Mouse (Mus musculus): ENCODE measurements around the gene Dpp6. TPM values are rescaled to one million over a fixed set of nuclear protein-coding genes. Genes with fewer than 3 reads are reported as not detected.

Gene Dpp6
- total RNA-seq, 4 experiments from 2014 or later = 0.13 to 0.40 (median 0.24) TPM

DNA sequence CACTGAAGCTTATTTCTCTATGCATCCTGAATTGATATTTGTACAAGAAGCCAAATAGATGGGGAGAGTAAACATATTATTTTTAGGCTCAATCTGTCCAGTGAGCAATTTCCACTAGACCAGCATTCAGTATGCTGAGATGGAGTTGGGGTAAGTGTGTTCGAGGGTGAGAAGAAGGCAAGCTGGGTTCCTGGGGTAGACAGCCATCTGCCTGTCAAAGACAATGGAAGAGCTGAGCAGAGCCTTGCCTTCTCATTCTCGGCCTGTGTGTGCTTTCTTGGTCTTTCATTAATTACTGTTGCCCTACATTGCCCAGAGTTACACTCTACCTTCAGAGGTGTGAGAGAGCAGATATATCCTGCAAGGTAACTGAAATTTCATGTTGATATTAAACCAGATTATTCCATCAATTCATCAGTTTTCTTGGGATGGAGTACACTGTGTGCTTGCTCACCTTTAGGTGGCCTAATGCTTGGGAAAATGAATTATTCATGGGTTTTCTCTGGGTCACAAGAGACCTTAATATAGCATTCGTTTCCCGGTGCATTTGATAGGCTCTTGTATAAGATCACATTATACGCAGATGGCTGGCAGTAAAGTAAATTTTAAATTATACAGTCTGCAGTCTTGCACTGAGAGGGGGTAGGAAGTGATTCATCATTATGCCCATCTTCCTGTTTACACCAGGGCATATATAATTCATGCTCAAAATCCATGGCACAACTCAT lies 374.4 kb downstream of the Dpp6 start:
- no peak for DNase-seq (ENCODE audit: low spot score in 2 of 2)

GRCm38 (mm10) chr5:27194157-27194556 lies 377.2 kb downstream of the Dpp6 start:
- no peak for DNase-seq (ENCODE audit: low spot score in 2 of 2)

GRCm38 (mm10) chr5:27194975-27195374 lies 378.0 kb downstream of the Dpp6 start:
- no peak for DNase-seq (ENCODE audit: low spot score in 2 of 2)

- DNase-seq (ENCODE audit: low spot score in 2 of 2) = no peak
Observed at GRCm38 (mm10) chr5:27200581-27201341, 383.8 kb downstream of the Dpp6 start.

GRCm38 (mm10) chr5:27203131-27203530 lies 386.1 kb downstream of the Dpp6 start:
- DNase-seq (ENCODE audit: low spot score in 2 of 2) = no peak

DNA sequence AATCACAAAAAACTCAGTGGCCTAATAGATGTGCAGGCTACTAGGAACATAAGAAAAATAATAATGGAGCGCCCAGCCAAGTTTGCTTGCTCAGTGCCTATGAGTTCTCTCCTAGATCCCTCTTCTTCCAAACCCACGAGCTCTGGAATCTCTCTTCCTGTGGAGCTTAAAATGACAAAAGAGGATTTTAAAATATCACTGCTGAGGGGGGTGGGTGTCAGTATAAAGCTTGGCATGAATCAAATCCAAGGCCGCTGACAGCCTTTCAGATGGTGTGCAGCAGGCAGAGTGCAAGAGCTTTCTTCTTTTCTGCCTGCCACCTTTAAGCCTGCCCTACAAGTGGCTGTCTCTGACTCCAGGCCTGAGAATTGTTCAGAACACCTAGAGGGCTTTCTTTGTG lies 387.7 kb downstream of the Dpp6 start:
- DNase-seq (ENCODE audit: low spot score in 2 of 2) = no peak

DNA sequence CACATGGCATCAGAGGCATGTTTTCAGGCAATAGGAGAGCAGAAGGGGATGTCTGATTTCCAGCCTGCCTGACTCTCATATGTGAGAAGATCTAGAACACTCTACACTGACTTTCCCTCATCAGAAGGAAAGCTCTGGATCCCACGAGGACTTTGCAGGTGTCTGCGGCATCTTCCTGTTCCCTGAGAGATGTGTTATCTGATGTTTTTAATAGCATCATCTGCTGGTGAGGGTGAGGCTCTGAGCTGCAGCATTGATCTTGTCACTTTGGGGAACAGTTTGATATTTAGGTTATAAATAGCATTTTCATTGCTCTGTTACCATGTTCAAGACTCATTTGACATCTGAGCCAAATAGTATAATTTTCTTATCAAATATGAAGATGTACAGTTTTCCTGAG lies 388.8 kb downstream of the Dpp6 start:
- no peak for DNase-seq (ENCODE audit: low spot score in 2 of 2)

DNA sequence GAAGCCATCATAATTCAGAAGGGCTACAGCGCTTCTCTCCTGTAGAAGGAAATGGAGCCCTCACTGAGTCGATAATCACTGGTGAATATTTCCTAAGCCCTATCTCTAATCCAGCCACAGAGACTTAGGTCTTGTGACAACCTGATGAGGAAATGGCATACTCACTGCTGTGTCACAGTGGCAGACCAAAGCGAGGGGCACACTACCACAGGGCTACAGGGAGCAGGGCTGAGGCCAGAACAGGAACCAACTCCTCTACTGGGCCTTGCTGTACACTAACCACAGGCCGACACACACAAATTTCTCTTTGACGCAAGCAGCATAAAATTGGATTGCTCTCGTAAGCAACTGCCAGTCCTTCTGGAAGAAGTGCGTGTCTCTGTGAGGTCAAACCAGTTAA lies 389.2 kb downstream of the Dpp6 start:
- no peak for DNase-seq (ENCODE audit: low spot score in 2 of 2)

- no peak for DNase-seq (ENCODE audit: low spot score in 2 of 2)
Observed at GRCm38 (mm10) chr5:27220116-27220515, 403.1 kb downstream of the Dpp6 start.

DNA sequence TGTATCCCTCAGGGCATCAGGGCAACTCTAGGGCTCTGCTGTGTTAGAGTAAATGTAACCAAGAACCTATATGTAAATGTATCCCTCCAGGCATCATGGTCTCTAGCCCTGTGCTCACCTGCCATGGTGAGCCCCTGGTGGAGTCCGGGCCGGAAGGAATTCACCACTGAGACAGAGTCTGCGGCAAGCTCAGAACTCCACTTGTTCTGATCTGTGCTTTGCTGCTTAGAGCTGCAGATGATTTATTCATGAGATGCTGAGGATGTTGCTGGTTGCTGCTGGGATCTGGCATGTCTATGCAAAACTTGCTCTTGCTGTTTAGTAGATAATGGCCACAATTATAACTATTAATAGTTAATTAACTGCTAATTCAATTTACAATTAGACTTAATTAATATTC lies 425.1 kb downstream of the Dpp6 start:
- DNase-seq (ENCODE audit: low spot score in 2 of 2) = no peak

- no peak for DNase-seq (ENCODE audit: low spot score in 2 of 2)
Observed at GRCm38 (mm10) chr5:27243226-27243625, 426.2 kb downstream of the Dpp6 start.

DNA sequence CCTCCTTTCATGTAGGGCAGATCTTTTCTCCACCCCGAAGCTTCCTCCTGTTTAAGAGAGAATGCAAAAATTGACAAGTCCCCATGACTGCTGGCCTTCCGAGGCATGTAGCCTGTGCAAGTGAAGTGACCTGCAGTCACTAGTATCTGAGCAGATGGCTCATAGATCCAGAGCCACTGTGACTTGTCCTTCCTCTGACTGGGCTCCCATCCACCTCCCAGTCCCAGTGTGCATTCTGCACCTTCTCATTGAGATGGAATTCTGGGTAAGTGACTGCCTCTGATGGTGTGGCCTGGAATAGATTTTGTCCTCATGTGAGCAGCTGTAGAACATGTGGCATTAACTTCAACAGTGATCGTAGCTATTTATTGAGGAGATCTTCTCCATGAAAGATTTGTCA lies 430.8 kb downstream of the Dpp6 start:
- DNase-seq (ENCODE audit: low spot score in 2 of 2) = no peak

GRCm38 (mm10) chr5:27248685-27249084 lies 431.7 kb downstream of the Dpp6 start:
- DNase-seq (ENCODE audit: low spot score in 2 of 2) = no peak

GRCm38 (mm10) chr5:27249951-27250350 lies 432.9 kb downstream of the Dpp6 start:
- DNase-seq (ENCODE audit: low spot score in 2 of 2) = no peak

DNA sequence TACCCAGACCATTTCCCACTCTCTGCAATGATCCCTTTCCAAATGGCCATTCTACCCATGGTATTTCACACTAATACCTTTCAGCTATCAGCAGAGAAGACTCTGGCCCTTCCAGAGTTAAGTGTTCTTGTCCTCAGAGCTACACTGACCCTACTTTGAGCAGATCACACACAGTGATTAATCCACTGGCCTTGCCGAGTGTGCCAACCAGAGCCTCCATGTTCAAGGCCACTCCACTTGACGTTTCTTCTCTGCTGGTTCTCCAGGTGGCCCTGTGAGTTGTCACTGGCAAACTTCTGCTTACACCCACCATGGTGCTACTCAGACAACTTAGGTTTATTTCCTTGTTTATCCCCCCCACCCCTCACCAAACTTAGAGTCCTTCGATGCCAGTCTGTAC lies 433.9 kb downstream of the Dpp6 start:
- DNase-seq (ENCODE audit: low spot score in 2 of 2) = no peak

- DNase-seq (ENCODE audit: low spot score in 2 of 2) = no peak
Observed at GRCm38 (mm10) chr5:27251361-27251760, 434.4 kb downstream of the Dpp6 start.

DNA sequence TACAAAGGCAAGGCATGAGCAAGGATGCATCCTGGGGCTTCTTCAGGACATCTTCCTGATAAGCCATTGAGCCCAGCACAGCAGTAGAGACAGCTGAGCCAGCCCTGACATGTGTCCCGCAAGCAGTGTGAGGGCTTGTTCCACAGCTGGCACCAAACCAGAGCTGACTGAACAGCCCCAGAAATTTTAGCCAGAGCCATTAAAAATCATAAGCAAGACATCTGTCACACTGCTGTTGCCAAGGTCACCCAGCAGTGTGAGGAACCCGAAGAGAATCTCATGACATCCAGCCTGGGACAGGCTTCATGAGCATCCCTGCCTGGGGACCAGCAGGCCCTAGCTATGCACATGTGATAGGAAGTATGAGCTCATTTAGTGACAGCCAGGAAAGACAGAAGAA lies 438.2 kb downstream of the Dpp6 start:
- DNase-seq (ENCODE audit: low spot score in 2 of 2) = no peak

GRCm38 (mm10) chr5:27258636-27259035 lies 441.6 kb downstream of the Dpp6 start:
- DNase-seq (ENCODE audit: low spot score in 2 of 2) = no peak

DNA sequence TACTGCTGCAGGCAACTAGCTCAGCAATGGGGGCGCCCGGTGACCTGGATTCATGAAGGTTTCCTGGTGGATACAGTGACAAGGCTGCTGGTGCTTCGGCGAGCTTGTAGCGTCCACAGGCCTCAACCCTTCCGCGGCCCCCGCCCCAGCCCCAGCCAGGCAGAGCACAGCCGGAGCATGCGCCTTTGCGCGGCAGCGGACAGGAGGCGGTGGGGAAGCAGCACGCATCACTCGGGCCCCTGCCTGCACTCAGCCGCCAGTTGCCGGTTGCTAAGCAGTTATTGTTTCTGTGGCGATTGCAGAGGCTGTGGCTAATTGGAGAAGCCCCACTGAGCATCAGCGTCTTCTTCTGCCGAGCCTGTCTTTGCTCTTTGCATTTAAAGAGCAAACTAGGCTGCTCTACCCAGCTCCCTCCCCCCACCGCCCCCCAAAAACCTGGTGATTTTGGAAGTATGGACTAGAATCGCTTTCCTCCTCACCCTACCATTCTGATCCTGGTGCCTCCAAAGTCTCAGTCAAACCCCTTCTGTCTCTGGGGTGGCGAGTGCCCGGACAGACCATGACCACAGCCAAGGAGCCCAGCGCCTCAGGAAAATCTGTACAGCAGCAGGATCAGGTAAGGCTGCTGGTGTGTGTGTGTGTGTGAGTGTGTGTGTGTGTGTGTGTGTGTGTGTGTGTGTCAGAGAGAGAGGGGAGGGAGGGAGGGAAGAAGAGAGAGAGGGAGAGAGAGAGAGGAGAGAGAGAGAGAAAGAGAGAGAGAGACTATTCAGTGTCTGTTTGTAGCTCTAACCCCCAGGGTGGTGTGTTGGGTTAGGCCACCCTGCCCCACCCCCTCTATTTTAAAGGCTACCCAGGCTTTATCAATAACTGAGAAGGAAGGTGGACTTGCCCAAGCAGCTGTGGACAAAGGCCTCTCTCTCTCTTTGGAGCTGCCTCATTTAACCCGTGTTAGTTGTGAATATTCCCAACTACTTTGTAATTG lies 445.0 kb downstream of the Dpp6 start:
- DNase-seq (ENCODE audit: low spot score in 2 of 2) = no peak

DNA sequence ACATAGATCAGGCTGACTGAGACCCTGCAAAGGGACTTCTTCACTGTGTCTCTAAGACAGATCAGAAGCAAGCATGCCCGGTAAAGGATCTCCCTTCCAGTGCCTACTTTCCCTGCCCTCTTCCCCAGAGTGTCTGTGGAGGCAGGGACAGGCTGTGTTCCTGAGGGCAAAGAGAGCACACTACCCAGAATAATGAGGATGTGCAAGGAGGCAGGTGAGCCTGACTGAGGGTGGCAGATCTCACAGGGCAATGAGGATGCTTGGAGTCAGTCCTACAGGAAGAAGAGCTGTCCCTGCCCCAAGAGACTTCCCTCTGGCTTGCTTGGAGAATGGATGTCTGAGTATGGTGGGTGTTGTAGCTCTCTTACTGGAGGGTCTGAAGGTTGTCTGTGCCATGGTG lies 445.7 kb downstream of the Dpp6 start:
- no peak for DNase-seq (ENCODE audit: low spot score in 2 of 2)

GRCm38 (mm10) chr5:27265281-27265680 lies 448.3 kb downstream of the Dpp6 start:
- no peak for DNase-seq (ENCODE audit: low spot score in 2 of 2)

GRCm38 (mm10) chr5:27271336-27271735 lies 454.3 kb downstream of the Dpp6 start:
- no peak for DNase-seq (ENCODE audit: low spot score in 2 of 2)
